1 mouse cellular context compared by ENCODE assay signal in the genomic region with DNA sequence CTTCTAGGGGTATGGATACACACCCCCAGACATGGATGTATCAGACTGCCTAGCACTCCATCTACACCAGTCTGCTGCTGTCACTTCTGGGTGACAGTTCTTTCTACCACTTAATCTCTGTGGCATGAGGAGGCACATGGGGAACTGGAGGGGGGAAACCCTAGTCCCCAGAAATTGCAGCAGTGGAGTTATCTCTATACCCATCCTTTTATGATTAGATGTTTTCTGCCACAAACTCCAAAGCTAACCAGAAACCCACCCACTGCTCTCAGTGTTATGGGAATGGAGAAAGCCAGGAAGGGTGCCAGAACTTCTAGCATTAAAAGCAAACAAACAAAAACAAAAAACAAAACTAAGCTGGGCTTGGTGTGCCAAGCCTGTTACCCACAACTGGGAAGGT.
TF ChIP-seq lines count a peak whose summit lies in the region.

No protein-coding gene starts in this region.

TF ChIP-seq in MEL, 35 proteins besides CTCF, POLR2A, EP300 and RAD21 (continued from another document):
- TF ChIP-seq ZNF384 (IDR thresholded peaks at IDR 0.05; ENCODE audit: low read depth, low read length) (no peak), GABPA (IDR thresholded peaks at IDR 0.05; ENCODE audit: low read depth, low read length) (no peak), ZKSCAN1 (IDR thresholded peaks at IDR 0.05; ENCODE audit: low read depth, low read length) (0 out of 2 replicates have a peak, but pooled peaks have one; percentile 34), TCF12 (IDR thresholded peaks at IDR 0.05; ENCODE audit: low read depth, low read length) (peak; percentile 77), NRF1 (IDR thresholded peaks at IDR 0.05; ENCODE audit: insufficient read depth, low read depth, low read length, poor library complexity, severe bottlenecking) (no peak), NELFE (IDR thresholded peaks at IDR 0.05; ENCODE audit: low read depth, low read length) (no peak), RCOR1 (IDR thresholded peaks at IDR 0.05; ENCODE audit: low read depth, low read length) (peak; percentile 75; the same call in 1 of the 2 replicates), POLR2AphosphoS5 (IDR thresholded peaks at IDR 0.05; ENCODE audit: borderline replicate concordance, low read depth, low read length) (no peak), GATA1 (IDR thresholded peaks at IDR 0.05; ENCODE audit: low read depth, low read length) (peak; percentile 86), HCFC1 (IDR thresholded peaks at IDR 0.05; ENCODE audit: low read depth, low read length) (peak; percentile 51; the same call in 1 of the 2 replicates), MXI1 (IDR thresholded peaks at IDR 0.05; ENCODE audit: low read depth, low read length) (peak; percentile 97), USF2 (IDR thresholded peaks at IDR 0.05; ENCODE audit: borderline replicate concordance in 1 of 2, insufficient read depth in 1 of 2, low read depth in 1 of 2, low read length in 2 of 2) (no peak), MAZ (IDR thresholded peaks at IDR 0.05; ENCODE audit: low read depth, low read length) (peak; percentile 74), SMC3 (IDR thresholded peaks at IDR 0.05; ENCODE audit: low read depth, low read length) (no peak), POLR2AphosphoS2 (IDR thresholded peaks at IDR 0.05; ENCODE audit: low read length) (no peak), SIN3A (IDR thresholded peaks at IDR 0.05; ENCODE audit: low read length) (peak; percentile 94), CHD2 (IDR thresholded peaks at IDR 0.05; ENCODE audit: low read length) (no peak), TBP (IDR thresholded peaks at IDR 0.05; ENCODE audit: low read depth, low read length) (0 out of 2 replicates have a peak, but pooled peaks have one; percentile 33), ELF1 (IDR thresholded peaks at IDR 0.05; ENCODE audit: low read depth, low read length) (no peak), KAT2A (conservative IDR thresholded peaks at IDR 0.05; ENCODE audit: low read depth, low read length) (no peak)
